Mouse (Mus musculus): Measurements from ENCODE around the gene Camkk2.

The Camkk2 gene

DNA sequence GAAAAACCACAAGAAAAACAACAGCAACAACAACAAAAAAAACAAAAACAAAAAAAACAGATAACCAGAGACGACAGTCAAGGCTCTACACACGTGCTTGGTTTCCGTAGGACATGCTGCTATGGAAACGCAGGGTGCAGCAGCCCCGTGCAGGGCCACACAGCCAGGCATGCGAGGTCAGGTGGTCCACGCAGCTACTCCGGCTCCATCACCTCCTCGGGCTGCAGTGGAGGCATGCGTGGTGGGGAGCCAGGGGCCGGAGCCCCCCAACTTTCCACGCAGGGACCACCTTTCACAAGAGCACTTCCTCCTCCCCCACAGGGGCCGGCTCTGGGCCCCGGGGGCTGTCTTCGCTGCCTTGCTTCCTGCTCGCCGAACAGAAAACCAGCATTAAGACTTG, 45.3 kb downstream of the Camkk2 start:
- no peak for DNase-seq

DNA sequence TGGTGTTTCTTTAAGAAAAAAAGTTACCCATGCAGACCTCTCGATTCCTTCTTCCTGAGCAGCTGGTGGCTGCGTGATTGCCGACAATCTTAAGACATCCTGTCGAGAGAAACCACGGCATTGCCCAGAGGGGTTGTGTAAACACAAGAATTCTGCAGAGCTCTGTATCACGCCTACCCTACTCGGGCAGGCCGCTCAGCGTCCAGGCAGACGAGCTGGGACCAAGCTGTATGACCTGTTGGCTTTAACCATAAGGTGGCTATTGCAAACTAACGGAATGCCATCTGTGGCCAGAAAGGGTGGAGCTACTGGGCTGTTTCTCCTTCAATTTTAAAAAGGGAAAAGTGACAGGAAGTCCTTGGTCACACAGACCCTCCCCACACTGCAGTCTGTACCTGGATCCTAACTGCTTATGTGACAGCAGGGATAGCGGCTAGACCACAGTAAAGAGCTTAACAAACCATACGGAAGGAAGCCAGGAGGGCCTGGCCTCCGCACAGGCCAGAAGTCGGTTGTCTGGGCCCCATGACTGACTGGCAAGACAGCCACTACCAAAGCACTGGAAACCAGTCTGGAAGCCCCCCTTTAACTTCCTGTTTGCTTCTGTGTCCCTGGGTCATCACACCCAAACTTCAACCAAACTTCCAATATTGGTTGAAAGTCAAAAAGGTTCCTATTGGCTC, 47.1 kb downstream of the Camkk2 start:
- peak; percentile 57 for DNase-seq

DNA sequence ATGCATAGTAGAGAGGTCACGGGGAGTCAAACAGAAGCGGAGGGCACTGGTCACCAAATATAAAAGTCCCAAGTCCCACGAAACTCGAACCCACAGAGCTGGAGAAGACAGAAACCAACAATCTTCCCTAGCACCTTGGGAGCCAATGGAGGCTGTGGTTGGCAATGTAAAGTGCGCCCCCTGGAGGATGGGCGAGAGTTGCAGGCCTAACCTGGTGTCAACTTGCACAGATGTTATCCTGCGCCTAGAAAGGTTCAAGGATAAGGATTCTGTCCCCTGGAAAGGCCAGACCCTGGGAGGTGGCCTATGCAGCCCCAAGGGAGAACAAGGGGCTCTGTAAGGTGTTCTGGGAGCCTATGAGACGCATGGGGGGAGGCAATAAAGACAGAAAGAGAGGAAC, 47.9 kb downstream of the Camkk2 start:
- peak; percentile 46 for DNase-seq

DNA sequence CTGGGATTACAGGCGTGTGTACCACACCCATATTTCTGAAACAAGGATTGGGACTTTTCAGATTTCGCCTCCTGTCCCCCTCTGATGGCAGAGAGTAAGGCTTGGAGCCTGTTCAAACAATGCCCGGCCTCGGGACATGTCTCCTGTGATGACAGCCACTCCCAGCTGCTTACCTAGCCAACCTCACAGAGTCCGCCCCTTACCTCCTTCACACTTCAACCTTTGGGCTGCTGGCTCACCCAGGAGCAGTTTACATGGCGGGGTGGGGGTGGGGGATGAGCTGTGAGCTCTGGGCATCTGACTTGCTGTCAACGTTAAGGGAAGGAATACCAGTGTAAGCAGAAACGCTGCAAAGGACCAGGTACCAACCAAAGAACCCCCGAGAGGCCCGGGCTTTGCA, 48.4 kb downstream of the Camkk2 start:
- no peak for DNase-seq

DNA sequence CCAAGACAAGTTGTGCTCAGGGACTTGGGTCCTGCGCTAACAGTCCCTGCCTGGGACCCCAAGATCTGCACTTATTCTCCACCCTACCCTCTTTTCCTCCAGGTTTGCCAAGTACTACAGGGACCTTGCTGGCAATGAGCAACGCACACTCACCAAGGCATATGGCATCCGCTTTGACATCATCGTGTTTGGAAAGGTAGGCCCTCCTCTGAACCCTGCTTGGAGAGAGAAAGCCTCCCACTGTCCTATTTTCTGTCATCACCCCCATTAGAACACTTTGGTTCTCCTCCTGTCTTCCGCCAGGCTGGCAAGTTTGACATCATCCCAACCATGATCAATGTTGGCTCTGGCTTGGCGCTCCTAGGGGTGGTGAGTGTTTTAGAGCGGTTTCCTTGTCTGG, 52.1 kb downstream of the Camkk2 start:
- no peak for DNase-seq

DNA sequence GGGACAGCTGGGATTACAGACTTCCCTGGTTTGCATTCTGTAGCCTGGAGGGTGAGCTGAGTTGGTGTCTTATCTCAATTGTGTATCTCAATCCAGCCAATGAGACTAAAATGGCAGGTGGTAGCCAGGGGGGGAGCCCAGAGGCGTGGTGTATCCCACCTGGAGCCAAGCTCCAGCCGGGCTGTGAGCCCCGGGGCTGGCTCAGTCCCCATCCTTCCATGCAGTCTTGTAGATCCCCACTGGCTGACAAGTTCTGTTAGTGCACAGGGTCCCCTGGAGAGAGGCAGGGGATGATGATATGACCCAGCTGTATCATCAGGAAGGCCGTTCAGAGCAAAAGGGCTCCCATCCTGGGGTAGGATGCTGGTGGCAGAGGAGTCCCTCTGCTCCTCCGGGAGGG, 52.6 kb downstream of the Camkk2 start:
- no peak for DNase-seq

DNA sequence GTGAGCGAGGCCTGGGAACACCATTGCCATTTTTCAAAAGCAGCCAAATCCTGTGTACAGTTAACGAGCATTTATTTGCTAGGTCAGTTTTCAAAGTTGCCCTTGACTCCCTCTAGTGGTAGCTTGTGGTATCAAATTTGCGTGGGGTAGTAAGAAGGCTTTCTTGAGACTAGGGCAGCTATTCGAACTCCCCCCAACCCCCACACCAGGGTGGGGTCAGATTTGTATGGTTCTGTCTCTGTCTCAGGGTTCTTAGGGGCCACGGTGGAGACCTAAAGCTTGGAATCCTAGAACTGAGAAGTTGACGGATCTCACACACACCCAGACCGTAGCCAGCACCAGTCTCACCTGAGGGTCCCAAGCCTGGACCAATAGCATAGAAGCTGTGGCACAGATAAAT, 53.1 kb downstream of the Camkk2 start:
- DNase-seq = peak; percentile 81

DNA sequence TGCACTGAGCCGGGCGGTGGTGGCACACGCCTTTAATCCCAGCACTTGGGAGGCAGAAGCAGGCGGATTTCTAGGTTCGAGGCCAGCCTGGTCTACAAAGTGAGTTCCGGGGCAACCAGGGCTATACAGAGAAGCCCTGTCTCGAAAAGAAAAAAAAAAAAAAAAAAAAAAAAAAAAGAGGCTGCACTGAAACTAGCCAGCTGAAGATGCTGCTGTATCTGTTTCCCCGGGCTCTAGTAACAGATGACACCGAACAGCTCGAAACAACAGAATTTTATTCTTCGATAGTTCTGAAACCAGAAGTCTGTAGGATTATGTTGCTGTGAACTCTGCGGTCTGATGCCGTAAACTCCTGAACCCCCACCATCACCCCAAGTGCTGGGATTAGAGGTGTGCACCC, 53.8 kb downstream of the Camkk2 start:
- DNase-seq = no peak

DNA sequence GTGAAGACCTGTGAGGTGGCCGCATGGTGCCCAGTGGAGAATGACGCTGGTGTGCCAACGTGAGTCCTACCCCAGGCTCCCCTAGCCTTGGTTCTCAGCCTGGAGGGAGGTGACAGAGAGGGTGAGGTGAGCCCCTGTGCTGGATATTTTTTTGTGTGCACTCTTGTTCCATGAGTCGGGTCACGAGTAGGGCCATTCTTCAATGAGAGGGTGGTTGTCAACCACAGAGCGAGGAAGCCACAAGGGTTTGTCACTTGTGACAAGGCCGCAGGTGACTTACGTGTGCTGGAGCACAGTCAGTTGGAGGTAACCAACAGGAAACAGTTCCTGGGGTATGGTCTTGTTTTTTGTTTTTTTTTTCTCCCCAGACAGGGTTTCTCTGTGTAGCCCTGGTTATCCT, 60.0 kb downstream of the Camkk2 start:
- DNase-seq = no peak

DNA sequence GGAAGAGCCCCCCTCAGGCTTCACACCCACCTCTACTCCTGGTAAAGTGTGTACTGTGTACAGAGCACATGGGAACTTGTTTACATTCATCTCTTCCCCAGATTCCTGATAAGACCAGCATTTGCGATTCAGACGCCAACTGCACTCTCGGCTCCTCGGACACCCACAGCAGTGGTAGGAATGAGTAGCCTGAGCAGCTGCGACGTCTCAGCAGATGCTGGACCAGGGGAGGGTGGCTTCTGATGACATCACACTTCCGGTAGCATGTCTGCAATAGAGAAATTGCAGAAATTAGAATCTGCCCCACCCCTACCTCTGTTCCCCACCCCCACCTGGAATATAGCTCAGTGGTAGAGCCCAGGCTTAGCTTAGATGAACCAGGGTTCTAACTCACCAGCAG, 60.8 kb downstream of the Camkk2 start:
- DNase-seq = no peak

DNA sequence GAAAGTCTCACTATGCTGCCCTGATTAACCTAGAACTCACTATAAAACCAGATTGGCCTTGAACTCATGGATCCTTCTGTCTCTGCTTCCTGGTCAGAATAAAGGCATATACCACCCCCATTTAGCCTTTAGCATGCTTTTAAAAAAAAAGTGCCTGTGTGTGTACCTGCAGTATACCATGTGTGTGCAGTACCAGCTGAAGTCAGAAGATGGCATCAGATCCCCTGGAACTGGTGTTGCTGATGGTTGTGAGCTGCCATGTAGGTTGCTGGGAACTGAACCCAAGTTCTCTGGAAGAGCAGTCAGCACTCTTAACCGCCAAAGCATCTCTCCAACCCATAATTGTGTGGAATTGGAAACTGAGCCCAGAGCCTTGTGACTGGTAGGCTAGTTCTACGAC, 62.4 kb downstream of the Camkk2 start:
- no peak for DNase-seq

DNA sequence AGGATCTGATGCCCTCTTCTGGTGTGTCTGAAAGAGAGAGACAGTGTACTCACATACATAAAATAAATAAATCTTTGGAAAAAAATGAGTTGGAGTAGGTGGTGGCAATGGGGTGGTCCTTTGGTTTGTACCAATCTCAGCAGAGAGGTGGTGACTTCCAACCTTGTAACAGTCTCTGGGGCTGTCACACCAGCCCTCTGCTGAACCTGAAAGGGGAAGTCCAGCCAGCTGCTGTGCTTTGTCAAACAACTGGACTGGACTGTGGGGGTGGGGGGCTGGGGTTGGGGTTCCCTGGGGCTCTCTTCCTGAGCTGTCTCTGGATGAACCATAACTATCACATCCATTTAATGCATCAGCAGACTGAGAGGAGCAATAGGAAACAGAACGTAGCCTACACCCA, 63.5 kb downstream of the Camkk2 start:
- no peak for DNase-seq

DNA sequence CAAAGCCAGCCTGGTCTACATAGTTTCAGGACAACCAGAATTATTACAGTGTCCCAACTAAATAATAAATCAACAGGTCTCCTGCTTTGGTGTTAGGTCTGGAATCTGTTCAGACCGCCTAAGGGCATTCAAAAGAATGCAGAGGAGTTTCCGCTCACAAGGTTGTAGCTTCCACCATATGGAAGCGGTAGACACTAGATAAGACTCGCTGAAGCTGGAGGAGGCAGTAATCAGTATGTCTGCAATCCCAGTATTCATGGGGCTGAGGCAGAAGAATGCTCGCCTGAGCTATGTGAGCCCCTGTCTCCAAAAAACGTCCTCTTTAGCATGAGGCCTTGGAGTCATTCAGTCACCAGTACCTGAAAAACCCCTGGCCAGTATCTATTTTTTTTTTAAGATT, 70.4 kb downstream of the Camkk2 start:
- no peak for DNase-seq

DNA sequence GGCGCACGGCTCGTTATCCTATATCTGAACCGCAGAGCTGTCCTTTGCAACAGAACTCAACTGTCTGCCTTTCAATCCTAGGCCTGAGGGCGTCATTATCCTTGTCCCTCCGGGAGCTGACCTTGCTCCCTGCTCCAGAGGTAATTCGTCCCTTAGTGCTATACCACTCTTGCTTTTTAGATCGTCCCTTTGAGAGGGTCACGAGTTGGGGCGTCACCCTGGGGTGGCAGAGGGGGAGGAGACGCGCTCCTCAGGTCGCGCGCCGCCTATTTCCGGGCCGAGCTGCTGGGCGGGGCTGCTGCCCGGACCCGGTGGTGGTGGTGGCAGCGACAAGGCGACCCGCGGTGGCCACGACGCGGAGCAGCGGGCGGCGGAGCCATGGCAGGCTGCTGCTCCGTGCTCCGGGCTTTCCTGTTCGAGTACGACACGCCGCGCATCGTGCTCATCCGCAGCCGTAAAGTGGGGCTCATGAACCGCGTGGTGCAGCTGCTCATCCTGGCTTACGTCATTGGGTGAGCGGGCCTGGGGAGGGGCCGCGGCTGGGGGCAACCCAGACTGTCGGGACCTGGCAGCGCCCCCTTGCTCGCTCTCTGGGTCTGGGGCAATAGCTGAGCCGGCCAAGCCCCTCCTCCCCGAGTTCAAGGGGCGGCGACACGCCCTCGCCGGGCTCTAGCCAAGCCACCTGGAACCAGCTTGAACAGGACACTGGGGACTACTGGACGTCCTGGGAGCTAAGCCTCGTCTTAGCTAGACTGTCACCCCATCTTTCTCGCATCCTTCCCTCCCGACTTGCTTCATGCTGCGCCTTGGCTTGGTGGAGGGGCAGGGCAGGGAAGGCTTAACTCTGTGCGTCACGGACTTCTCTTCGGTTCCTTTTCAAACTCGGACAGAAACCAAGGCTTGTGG, 71.7 kb downstream of the Camkk2 start, which contains the start of gene P2rx4:
Gene P2rx4, plus strand, starts transcription at position 269 of the 906 bp plus-strand sequence.
- DNase-seq = peak; percentile 88

DNA sequence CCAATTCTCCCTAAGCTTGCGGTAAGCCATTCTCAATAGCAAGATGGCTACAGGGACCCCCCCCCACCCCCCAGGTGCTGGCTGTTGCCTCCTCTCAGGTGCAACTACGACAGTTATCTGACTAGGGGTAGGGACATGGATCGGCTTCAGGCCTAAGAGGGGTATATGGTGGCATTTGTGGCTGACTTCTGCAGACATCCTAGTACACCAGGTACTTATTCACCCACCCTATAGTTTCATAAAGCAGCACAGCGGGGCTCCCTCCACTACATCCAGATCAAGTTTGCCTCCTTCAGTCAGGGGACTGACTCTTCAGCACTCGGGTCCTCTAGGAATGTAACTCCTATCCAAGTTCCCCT, 72.3 kb downstream of the Camkk2 start:
- DNase-seq = no peak

DNA sequence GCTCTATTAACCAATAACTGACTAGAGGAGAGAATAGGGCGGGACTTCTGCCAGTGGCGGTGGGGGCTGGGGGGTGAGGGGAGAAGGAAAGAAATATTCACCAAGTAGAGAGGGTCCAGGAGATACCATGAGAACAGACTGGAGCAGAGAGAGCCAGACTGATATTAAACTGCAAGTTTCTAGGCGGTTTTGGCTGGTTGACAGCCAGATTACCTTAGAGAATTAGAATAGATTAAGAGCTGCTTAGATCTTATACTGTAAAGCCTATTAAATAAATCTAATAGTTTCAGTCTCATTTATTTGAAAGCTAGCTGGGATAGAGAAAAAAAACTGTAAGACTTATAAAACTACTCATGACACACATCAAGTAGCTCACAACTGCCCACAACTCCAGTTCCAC, 74.0 kb downstream of the Camkk2 start:
- no peak for DNase-seq

DNA sequence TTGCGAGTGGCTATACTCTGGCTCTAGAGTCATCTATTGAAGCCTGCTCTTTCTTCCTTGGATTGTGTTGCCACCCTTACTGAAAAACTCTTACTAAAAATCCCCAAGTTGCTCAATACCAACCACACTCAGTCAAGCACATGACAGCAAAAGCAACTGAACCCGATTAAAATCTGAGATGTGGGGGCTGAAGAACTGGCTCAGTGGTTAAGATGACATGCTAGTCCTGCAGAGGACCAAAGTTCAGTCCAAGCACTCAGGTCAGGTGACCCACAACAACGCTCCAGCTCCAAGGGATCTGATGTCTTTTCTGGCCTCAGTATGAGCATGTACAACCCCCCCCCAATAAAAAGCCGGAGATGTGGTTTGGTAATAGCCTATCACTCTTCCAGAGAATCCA, 74.6 kb downstream of the Camkk2 start:
- DNase-seq = no peak

DNA sequence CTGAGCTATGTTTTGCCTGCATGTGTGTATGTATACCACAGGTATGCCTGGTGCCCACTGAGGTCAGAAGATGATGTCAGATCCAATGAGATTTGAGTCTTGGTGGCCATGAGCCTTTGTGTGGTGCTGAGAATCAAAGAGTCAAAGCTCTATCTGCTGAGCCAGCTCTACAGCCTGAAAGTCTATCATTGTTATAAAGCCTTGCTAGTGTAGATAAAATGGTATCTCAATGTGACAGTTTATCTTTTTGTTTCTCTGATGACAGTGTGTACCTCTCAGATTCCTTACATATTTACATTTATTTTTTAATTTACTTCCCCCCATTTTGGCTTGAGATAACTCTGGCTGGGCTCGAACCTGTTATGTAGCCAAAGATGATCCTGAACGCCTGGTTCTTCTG, 75.6 kb downstream of the Camkk2 start:
- DNase-seq = no peak

DNA sequence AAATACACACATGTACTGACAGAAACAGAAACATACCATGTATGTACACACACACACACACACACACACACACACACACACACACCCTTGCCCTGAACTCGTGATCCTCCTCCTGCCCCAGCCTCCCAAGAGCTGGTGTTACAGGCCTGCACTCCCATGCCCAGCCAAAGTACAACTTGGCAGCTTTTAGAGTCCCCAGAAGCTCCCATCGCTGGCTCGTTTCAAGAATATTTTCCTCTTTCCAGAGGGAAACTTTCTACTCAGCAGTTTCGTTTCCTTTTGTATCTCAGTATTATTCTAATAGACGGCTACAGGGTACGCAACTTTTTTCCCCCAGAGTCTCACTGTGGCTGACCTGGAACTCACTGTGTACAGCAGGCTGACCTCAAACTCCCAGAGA, 77.1 kb downstream of the Camkk2 start:
- no peak for DNase-seq

DNA sequence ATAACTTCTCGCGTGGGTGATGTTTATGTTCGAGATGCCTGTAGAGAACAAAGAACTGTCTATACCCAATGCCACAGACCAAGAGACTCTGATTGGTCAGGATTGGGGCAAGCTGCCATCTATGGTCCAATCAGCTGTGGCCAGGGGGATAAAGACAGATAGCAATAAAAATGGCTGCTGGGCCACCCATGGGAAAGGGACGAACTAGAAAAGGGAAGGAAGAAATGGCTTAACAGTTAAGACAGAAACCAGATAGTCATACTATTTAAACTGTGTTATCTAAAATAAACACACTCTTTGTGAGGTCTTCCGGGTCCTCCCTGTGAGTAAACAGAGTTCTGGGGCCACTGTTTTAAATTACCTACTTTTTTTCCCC, 78.4 kb downstream of the Camkk2 start:
- no peak for DNase-seq

DNA sequence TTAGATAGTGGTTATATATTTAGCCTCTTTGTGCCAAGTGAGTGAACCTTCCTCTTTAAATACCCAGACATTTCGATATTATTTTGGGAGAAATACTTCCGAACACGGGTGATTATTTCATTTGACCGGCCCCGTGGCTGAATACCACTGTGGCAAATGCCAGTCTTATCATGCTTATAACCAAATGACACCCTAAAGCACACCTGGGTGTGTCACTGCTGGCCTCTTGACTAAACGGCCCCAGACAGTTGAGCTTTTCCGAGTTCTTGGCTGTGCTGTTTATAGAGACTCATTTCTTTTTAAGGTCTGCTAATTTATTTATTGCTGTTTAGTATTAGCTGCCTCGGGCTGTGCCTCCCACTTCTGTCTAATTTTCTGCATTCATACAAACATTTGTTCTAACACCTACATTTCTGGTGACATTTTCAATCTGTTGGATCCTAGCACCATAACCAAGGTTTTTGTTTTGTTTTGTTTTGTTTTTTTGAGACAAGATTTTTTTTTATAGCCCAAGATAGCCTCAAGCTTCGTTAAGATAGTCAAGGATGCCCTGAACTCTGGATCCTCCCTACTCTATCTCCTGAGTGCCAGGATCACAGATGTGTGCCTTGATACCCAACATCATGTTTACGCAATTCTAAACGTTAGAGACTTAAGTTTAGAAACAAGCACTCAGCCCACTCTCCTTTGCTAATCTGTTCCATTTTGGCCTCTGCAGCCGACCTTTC, 78.9 kb downstream of the Camkk2 start:
- DNase-seq = no peak

DNA sequence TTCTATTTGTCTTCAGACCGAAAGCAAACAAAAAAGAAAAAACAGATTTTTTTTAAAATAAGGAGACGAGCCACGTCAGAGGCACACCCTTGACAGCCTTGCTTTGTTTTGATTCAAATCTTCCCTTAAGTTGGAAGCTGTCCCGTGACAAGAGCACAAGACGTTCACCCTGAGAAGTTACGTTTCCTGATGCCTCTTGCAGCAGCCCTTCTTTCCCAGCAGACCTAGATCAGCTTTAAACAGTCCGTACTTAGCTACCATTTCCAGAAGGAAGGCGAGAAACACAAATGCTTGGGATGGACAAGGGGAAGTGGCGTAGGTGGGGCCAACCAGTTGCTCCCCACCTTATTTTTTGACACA, 80.5 kb downstream of the Camkk2 start:
- DNase-seq = no peak

DNA sequence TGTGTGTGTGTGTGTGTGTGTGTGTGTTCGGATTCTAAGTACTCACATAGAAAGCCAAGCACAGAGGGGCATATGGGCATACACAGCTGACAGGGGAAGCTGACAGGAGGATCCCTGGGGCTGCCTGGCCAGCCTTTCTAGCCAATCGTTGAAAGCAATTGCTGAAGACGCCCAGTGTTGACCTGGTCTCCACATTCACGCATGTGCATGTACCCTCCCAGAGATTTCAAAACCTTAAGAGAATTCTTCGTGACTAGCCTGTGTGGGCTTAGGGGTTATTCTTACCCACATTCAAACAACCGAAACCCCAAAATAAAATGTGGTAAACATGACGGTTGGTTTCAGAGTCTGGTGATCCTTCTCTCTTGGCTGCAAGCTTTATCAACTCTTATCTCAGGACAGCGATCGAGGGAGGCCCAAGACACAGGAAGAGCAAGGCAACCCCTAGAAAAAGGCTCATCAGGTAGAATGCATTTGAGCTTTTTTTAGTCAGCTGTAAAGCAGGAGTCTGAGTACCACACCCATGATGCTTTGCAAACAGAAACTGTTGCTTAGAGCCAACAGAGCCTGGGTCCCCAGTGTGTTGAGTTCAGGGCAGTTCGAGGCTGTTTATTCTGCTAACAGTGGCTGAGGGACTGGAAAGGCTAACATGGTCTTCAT, 81.0 kb downstream of the Camkk2 start:
- DNase-seq = no peak

All from embryo, embryonic 11 days (tissue).